Comparison of ENCODE assay signal across 13 mouse cellular contexts in the genomic region with DNA sequence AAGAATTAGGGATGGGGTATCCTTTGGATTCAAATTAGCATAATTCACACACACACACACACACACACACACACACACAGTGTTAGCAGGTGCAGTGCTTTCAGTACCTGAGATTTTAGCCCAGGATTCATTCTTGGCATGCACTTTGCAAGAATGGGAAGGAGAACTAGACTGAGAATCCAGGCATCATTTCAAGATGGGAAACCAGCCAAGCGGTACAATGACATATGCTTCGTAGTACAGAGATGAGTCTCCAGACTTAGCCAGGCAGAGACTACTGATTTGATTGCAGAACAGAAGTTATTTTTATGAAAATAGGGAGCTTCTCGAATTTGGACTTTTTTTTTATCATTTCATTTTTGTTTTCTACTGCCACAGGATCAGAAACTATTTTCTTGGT. TPM values are rescaled to one million over a fixed set of nuclear protein-coding genes. Genes with fewer than 3 reads are reported as not detected.
A peak's percentile ranks its signal among the peaks of the same experiment; 100 is the strongest.
DNase-seq lines count a peak whose midpoint lies in the region; ATAC-seq and TF ChIP-seq lines count a peak whose summit lies in the region.
"Had no signal": no experiment of that assay in that cellular context is flagged by ENCODE, and none has a peak within 500 bp of the region (broad histone marks: within the 10 kb centered on the region; RNA-seq: fewer than 3 reads in every experiment).

No protein-coding gene starts in this region.

- H3K4me1 ChIP-seq in hindbrain, embryonic 15.5 days (replicated peaks), result no peaks in the 10 kb centered on the region
- no peaks in the 10 kb centered on the region for H3K4me1 ChIP-seq in hindbrain, embryonic 10.5 days (replicated peaks)
- H3K4me1 ChIP-seq in hindbrain, postnatal 0 days (ENCODE audit: insufficient read depth, low read length), result no peaks in the 10 kb centered on the region
- no peaks in the 10 kb centered on the region for H3K4me1 ChIP-seq in heart, embryonic 10.5 days
- H3K4me1 ChIP-seq: embryonic facial prominence, embryonic 13.5 days; limb, embryonic 12.5 days had no signal

- WGBS in hindbrain, embryonic 15.5 days, result 64% methylated on average over 3 of the region's 3 CpGs
- WGBS in hindbrain, embryonic 10.5 days, result 81% methylated on average over 3 of the region's 3 CpGs
- 49% methylated on average over 3 of the region's 3 CpGs for WGBS in hindbrain, postnatal 0 days
- WGBS in heart, embryonic 10.5 days, result 78% methylated on average over 3 of the region's 3 CpGs

- H3K36me3 ChIP-seq in hindbrain, embryonic 15.5 days, result no peaks in the 10 kb centered on the region
- no peaks in the 10 kb centered on the region for H3K36me3 ChIP-seq in hindbrain, embryonic 10.5 days
- H3K36me3 ChIP-seq in hindbrain, postnatal 0 days (ENCODE audit: insufficient read depth, low read length), result no peaks in the 10 kb centered on the region
- no peaks in the 10 kb centered on the region for H3K36me3 ChIP-seq in heart, embryonic 10.5 days
- H3K36me3 ChIP-seq: embryonic facial prominence, embryonic 13.5 days; heart, embryonic 13.5 days; limb, embryonic 12.5 days had no signal

- intact Hi-C loops in gastrocnemius, postnatal 36 days (cut with DNase I), result no loop called here

- no peaks in the 10 kb centered on the region for H3K27me3 ChIP-seq in hindbrain, embryonic 15.5 days
- H3K27me3 ChIP-seq in hindbrain, embryonic 10.5 days (ENCODE audit: insufficient read depth, poor library complexity, severe bottlenecking), result no peaks in the 10 kb centered on the region
- H3K27me3 ChIP-seq in hindbrain, postnatal 0 days (ENCODE audit: insufficient read depth, low read length), result no peaks in the 10 kb centered on the region
- H3K27me3 ChIP-seq in heart, embryonic 10.5 days (ENCODE audit: insufficient read depth, poor library complexity, severe bottlenecking), result no peaks in the 10 kb centered on the region
- H3K27me3 ChIP-seq: embryonic facial prominence, embryonic 13.5 days; heart, embryonic 13.5 days; limb, embryonic 12.5 days had no signal

- H3K9ac ChIP-seq in hindbrain, embryonic 15.5 days, result no peak overlapping the region
- H3K9ac ChIP-seq in hindbrain, postnatal 0 days (replicated peaks; ENCODE audit: low read length), result no peak overlapping the region
- H3K9ac ChIP-seq: embryonic facial prominence, embryonic 13.5 days; heart, embryonic 13.5 days; limb, embryonic 12.5 days had no signal

- ATAC-seq in hindbrain, embryonic 15.5 days (ENCODE audit: low FRiP score, low read depth), result 0 out of 2 replicates have a peak, but pooled peaks have one; percentile 51
- ATAC-seq in hindbrain, postnatal 0 days, result 0 out of 2 replicates have a peak, but pooled peaks have one; percentile 29
- ATAC-seq: lung, postnatal 0 days had no signal

- TF ChIP-seq CTCF in hindbrain, postnatal 0 days (IDR thresholded peaks at IDR 0.05; ENCODE audit: low read depth), result no peak

- DNase-seq in hindbrain, embryonic 10.5 days (ENCODE audit: low spot score), result no peak
- DNase-seq in cerebellum, adult 18-20 months, result peak; percentile 87 to 93
- peak; percentile 67 for DNase-seq in hindbrain, postnatal 0 days (ENCODE audit: low spot score)
- peak; percentile 31 for DNase-seq in right cerebral cortex, postnatal 14 days
- no peak for DNase-seq in heart, embryonic 10.5 days (ENCODE audit: low spot score)
- no peak for DNase-seq in gastrocnemius, postnatal 36 days
- DNase-seq: adrenal gland, adult 8-10 months; kidney, adult 2 months had no signal

- H3K4me2 ChIP-seq in hindbrain, embryonic 15.5 days, result no peak overlapping the region
- no peak overlapping the region for H3K4me2 ChIP-seq in hindbrain, postnatal 0 days (ENCODE audit: low read depth, low read length)
- H3K4me2 ChIP-seq: embryonic facial prominence, embryonic 13.5 days; heart, embryonic 13.5 days; limb, embryonic 12.5 days had no signal

- H3K27ac ChIP-seq in hindbrain, embryonic 15.5 days (replicated peaks), result no peak overlapping the region
- no peak overlapping the region for H3K27ac ChIP-seq in hindbrain, embryonic 10.5 days
- no peak overlapping the region for H3K27ac ChIP-seq in hindbrain, postnatal 0 days
- H3K27ac ChIP-seq in heart, embryonic 10.5 days, result no peak overlapping the region
- H3K27ac ChIP-seq: embryonic facial prominence, embryonic 13.5 days; heart, embryonic 13.5 days; limb, embryonic 12.5 days had no signal

- no peaks in the 10 kb centered on the region for H3K9me3 ChIP-seq in hindbrain, embryonic 15.5 days
- no peaks in the 10 kb centered on the region for H3K9me3 ChIP-seq in hindbrain, embryonic 10.5 days
- H3K9me3 ChIP-seq in hindbrain, postnatal 0 days (ENCODE audit: low read length), result no peaks in the 10 kb centered on the region
- H3K9me3 ChIP-seq in heart, embryonic 10.5 days, result no peaks in the 10 kb centered on the region
- H3K9me3 ChIP-seq: embryonic facial prominence, embryonic 13.5 days; heart, embryonic 13.5 days; limb, embryonic 12.5 days had no signal

- no peak overlapping the region for H3K4me3 ChIP-seq in hindbrain, embryonic 15.5 days
- no peak overlapping the region for H3K4me3 ChIP-seq in hindbrain, embryonic 10.5 days
- no peak overlapping the region for H3K4me3 ChIP-seq in hindbrain, postnatal 0 days (ENCODE audit: low read length)
- no peak overlapping the region for H3K4me3 ChIP-seq in heart, embryonic 10.5 days
- H3K4me3 ChIP-seq: embryonic facial prominence, embryonic 13.5 days; heart, embryonic 13.5 days; limb, embryonic 12.5 days had no signal

RNA-seq across cellular contexts. Expression of a gene that starts 15.8 kb away (rescaled TPM):
- polyA plus RNA-seq in hindbrain, embryonic 15.5 days (2015; fragmentation: Nextera tagmentation; extraction: Ambion mirVana), result 9.6 and 10.9 TPM in 2 replicates
- polyA plus RNA-seq in hindbrain, embryonic 10.5 days (2016; fragmentation: Nextera tagmentation; extraction: Ambion mirVana), result 5.5 TPM in 2 replicates
- total RNA-seq in hindbrain, postnatal 0 days (2014; rRNA removed), result 6.3 and 7.6 TPM in 2 replicates
- polyA plus RNA-seq in hindbrain, postnatal 0 days (2015; fragmentation: Nextera tagmentation; extraction: Ambion mirVana), result 11.3 and 11.5 TPM in 2 replicates
- 3.9 and 7.0 TPM in 2 replicates for polyA plus RNA-seq in heart, embryonic 10.5 days (2016; fragmentation: Nextera tagmentation; extraction: Ambion mirVana)
- total RNA-seq in gastrocnemius, postnatal 36 days (2021), result 10 to 100 TPM; 10.1 to 20.5 TPM

Comparison
In these comparisons a context has a peak if more than half of its experiments do, and no peak if none do; other contexts are left out.
1. DNase-seq: peak in cerebellum, adult 18-20 months (2 of 2), hindbrain, postnatal 0 days (single experiment) and right cerebral cortex, postnatal 14 days (single experiment); none in hindbrain, embryonic 10.5 days (single experiment), heart, embryonic 10.5 days (single experiment) and gastrocnemius, postnatal 36 days (0 of 2).